Mouse (Mus musculus) olfactory bulb, adult 2 months (tissue): ENCODE measurements around the gene Myh3.

Source experiments
- CTCF ChIP-seq: fragments of 200-500 bp; IDR thresholded peaks from 2 replicates; pipeline ENCODE4 v1.5.1; 2012; ENCODE audit warnings: low read depth, mild to moderate bottlenecking, low read length, moderate library complexity; ENCODE audit not compliant: insufficient read depth
- POLR2A ChIP-seq: fragments of 200-500 bp; IDR thresholded peaks from 2 replicates; pipeline ENCODE4 v1.6.1; 2012; ENCODE audit warnings: mild to moderate bottlenecking, low read depth, low read length, moderate library complexity; ENCODE audit not compliant: insufficient read depth

DNA sequence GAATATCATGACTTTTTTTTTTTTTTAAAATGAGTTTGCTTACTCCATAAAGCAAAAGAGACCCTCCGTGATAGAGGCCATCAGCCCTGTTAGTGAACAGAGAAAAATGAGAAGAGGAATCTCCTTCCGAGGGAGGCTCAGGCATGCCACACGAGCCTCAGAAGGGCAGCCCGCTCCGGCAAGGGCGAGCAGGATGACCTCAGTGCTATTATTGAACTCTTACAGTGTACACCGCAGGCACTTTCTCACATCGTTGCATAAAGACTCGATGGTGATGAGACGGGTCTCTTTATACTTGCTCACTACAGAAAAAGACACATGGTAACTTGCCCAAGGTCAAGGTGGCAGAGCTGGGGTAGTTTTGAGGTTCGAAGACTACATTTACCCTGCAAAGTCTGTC lies 26.6 kb downstream of the Myh3 start:
- no peak for TF ChIP-seq POLR2A
- TF ChIP-seq CTCF = no peak
